Mouse (Mus musculus) megakaryocyte, adult 5-6 weeks (primary cell): ENCODE measurements at regions not wholly inside any gene's neighbourhood (a gene's known extent, or its start where the extent isn't known, plus 50 kb on each side); places are given as distances from the start of the nearest gene placed in this dataset.

Source experiments
- ATAC-seq: 2 replicates; pipeline ENCODE4 v1.8.0; 2016; ENCODE audit warnings: mild to moderate bottlenecking, inconsistent platforms; ENCODE audit not compliant: poor library complexity, severe bottlenecking

- ATAC-seq = no peak
Measured at GRCm38 (mm10) chr9:90823574-90824280, 538.5 kb upstream of the Zic4 start.

DNA sequence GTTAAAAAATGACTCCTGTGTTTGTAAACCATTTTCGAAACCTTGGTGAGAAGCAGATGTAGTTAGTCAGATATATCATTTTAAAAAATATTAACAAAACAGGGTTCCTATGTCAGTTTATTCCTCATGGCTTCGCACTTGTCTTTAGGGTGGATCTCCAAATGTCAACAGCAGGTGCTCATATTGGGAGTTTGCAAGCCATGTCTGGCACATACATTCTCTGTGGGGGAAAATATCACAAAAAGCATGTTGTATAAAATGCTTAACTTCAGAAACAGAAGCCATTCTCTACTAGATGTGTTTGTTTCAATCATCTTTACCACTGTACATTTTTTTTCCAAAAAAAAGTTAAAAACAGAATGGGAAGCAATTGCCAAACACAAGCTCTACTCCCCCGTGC is 534.7 kb upstream of the Zic4 start:
- no peak for ATAC-seq

- ATAC-seq = no peak
Measured at GRCm38 (mm10) chr9:90828701-90829100, 533.5 kb upstream of the Zic4 start.

GRCm38 (mm10) chr9:90830704-90831103 is 531.5 kb upstream of the Zic4 start:
- no peak for ATAC-seq

DNA sequence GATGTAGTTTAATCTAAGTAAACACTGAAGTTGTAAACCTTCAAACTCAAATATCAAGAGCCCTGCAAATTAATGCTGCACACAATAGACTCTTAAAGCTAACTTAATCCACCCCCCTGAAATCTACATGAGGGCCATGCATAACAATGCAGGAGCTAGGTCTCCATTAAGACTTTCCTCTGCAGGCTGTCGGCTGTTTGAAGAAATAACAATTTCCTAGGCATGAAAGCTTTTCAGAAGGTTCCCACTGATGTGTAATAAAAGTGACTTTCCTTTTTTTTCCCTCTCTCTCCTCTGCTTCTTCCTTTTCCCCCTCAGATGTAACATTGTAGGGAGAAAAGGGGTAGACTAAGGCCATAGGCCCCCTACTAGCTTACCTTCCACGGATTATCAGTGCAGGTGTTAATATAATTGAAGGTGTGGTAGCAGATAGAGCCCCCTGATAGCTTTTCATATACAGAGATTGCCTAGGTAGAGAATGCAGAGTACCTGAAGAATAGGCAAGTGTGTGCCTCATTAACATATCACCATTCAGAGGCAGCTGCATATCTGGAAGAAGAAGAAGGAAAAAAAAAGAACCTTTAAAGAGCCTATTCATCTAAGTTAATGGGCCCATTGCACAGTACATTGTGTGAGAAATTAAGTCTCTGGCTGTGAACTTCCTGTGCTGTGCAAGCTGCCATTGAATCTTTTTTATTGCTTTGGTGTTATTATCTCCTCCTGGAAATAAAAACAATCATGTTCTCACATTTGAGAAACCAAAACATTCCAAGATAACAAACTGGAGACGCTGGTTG is 528.3 kb upstream of the Zic4 start:
- ATAC-seq = no peak

GRCm38 (mm10) chr9:90838184-90838926 is 523.9 kb upstream of the Zic4 start:
- ATAC-seq = no peak

DNA sequence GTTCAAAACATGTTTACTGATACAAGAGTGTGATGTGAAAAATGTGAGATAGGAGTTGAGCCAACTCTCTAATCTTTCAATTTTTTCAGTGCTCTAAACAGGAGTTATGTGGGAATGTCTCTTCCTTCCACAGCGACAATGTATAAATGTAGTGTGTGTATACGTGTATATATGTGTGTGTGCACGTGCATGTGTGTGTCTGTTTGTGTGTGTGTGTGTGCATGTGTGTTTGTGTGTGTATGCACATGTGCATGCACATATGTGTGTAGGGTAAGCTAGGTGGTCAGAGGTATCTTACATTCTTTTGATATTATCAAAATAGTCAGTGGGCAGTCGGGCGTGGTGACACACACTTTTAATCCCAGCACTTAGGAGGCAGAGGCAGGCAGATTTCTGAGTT is 511.2 kb upstream of the Zic4 start:
- no peak for ATAC-seq

GRCm38 (mm10) chr9:90871636-90872035 is 490.6 kb upstream of the Zic4 start:
- ATAC-seq = no peak

DNA sequence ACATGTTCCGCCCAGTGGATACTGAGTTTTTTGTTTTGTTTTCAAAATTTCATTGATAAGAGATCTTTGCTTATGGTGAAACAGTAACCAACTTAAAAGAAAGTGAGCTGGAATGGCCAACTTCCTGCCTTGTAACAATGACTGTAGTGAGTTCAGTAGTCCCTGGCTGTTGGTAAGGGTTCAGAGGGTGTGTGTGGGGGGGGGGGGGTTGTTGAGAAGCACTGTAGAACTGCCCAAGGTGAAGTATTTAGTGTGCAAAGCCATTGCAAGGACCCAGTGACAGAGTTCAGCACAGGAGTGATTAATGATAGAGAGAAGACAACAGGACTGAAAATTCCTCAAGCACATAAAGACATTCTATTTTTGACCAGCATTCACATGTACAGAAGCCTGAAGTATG is 477.7 kb upstream of the Zic4 start:
- no peak for ATAC-seq

DNA sequence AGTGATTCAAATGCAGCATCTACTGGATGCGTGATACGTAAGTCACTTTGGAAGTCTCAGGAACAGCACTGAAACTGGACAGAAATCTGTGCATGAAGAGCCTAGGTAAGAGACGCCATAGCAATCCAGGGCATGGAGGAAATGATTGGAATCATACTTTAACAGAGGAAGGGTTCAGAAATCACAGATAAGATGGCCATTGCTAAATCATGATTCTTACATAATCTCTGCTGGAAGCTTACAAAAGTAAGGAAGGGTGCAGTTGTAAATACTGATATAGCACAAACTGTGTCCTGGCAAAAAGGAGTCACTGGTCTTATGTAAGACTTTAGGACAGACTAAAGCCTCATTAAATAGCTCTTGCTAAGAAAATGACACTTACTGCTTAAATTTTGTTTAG is 474.8 kb upstream of the Zic4 start:
- no peak for ATAC-seq

- ATAC-seq = no peak
Measured at GRCm38 (mm10) chr9:90890801-90891200, 471.4 kb upstream of the Zic4 start.

DNA sequence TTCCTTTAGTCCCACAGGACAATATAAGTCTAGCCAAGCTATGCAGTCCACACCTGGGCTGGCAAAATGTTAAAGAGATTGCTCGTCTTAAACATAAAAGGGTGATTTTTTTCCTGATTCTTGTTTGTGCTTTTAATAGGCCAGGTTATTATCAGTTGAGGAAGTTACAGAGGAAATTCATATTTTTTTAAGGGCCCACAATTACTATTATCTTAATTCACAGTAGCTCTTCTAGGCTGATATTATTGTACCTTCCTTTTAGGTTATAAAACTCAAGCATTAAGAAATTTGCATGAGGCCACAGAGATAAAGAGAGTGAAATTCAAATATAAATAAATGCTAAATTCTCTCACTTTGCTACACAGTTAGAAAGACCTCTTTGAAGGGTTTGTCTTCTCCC is 469.4 kb upstream of the Zic4 start:
- no peak for ATAC-seq

GRCm38 (mm10) chr9:90903557-90903956 is 458.7 kb upstream of the Zic4 start:
- ATAC-seq = no peak

DNA sequence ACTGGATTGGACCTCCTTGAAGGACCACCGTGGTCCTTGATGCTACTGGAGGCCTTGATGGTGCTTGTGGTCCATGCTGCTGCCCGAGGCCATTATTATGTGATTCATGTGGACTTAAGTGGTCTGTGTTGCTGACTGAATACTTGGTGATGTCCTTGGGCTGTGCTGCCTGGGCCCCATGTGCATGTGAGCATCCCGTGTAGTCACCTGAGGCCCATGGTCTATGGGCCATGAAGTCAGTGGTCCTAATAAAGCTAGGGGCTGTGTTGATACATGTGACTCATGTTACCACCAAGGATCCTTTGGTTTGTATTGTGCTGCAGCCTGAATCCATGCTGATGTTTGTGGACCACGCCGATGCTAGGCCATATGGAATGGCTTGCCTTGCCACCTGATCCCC is 456.1 kb upstream of the Zic4 start:
- 0 out of 2 replicates have a peak, but pooled peaks have one; percentile 30 for ATAC-seq

DNA sequence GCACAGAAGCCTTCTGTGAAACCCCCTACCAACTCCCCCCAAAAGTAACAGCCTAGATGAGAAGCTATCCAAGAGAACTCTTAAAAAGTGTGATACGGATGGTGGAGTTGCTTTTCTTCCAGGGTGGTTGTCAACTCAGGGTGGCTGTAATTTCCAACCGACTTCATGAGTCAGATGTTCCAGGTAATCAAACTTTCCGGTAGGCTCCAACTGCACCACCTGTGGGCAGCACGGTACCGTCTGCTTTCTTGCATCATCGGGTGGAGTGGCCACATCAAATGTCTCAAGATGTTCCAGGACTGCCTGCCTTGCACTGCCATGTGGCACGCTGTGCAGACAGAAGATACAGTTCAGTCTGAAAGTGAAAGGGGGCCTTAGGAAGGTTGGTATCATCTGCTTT is 455.5 kb upstream of the Zic4 start:
- ATAC-seq = no peak

- ATAC-seq = no peak
Measured at GRCm38 (mm10) chr9:90954613-90955012, 407.6 kb upstream of the Zic4 start.

- no peak for ATAC-seq
Measured at GRCm38 (mm10) chr9:90961436-90961835, 400.8 kb upstream of the Zic4 start.

GRCm38 (mm10) chr9:90964043-90964442 is 398.2 kb upstream of the Zic4 start:
- no peak for ATAC-seq

- no peak for ATAC-seq
Measured at GRCm38 (mm10) chr9:90978730-90979129, 383.5 kb upstream of the Zic4 start.

DNA sequence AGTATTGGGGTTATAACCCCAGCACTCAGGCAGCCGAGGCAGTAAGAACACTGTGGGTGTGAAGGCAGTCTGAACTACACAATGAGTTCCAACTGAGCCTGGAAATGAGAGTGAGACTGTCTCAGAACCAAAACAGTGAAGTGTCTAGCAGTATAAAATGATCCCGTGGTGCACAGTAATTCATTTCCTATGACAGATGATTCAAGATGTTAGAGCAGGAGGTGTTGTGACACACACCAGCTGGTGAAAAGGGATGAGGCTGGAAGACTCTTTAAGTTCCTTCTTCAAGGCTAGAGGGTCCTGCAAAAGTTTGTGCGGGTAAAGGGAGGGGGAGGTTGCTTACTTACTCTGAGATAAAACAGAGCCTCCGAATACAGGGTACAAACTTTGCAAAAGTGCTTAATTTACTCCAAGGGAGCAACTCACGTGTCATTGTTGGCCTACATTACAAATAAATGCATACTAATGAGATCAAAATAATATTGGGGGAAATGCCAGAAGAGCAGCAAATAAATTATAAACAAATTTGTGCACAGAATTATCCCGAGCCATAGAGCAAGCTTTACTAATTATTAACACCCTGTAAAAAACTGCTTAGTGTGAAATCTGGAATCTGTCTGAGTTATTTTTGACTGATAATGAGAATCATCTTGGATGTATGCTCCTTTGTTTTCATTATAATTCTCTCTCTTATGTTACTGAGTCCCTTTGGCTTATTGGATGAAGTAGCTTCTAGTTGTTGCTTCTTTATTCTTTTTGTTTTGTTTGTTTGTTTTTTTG is 382.0 kb upstream of the Zic4 start:
- no peak for ATAC-seq

- no peak for ATAC-seq
Measured at GRCm38 (mm10) chr9:90999178-90999577, 363.0 kb upstream of the Zic4 start.
